In genomic region chr19:43568298-43568697, GRCm38 (mm10) we compare ENCODE assay signal across 18 mouse cellular contexts. TPM values are rescaled to one million over a fixed set of nuclear protein-coding genes. Genes with fewer than 3 reads are reported as not detected.
DNase-seq lines count a peak whose midpoint lies in the region; ATAC-seq and TF ChIP-seq lines count a peak whose summit lies in the region.
"Had no signal": no experiment of that assay in that cellular context is flagged by ENCODE, and none has a peak within 500 bp of the region (broad histone marks: within the 10 kb centered on the region; RNA-seq: fewer than 3 reads in every experiment).

No protein-coding gene starts in this region.

- no peak for ATAC-seq in CD4-positive, CD25-positive, alpha-beta regulatory T cell, adult 4 months
- ATAC-seq in liver, embryonic 14.5 days (ENCODE audit: insufficient read depth) = no peak
- no peak for ATAC-seq in hindbrain, embryonic 12.5 days (ENCODE audit: low FRiP score)
- ATAC-seq: midbrain, embryonic 13.5 days had no signal

- H3K27me3 ChIP-seq in liver, embryonic 14.5 days (ENCODE audit: control insufficient read depth, insufficient read depth, low read length) = peaks cover 22% of the 10 kb centered on the region
- H3K27me3 ChIP-seq in E14TG2a.4 (ENCODE audit: insufficient read depth, low read length) = peaks cover 41% of the 10 kb centered on the region
- H3K27me3 ChIP-seq in hindbrain, embryonic 12.5 days = peaks cover 43% of the 10 kb centered on the region

- H3K4me3 ChIP-seq in liver, embryonic 14.5 days (ENCODE audit: insufficient read depth in 1 of 2, low read depth in 2 of 2, low read length in 2 of 2) = no peak overlapping the region
- H3K4me3 ChIP-seq in E14TG2a.4 (replicated peaks; ENCODE audit: low read length) = no peak overlapping the region
- no peak overlapping the region for H3K4me3 ChIP-seq in hindbrain, embryonic 12.5 days
- H3K4me3 ChIP-seq: embryonic facial prominence, embryonic 12.5 days; forebrain, embryonic 10.5 days; hindbrain, embryonic 15.5 days; limb, embryonic 10.5 days; midbrain, embryonic 13.5 days; neural tube, embryonic 12.5 days had no signal

- TF ChIP-seq EP300 in liver, embryonic 14.5 days (IDR thresholded peaks at IDR 0.05; ENCODE audit: low read depth) = no peak

- no peaks in the 10 kb centered on the region for H3K36me3 ChIP-seq in liver, embryonic 14.5 days (replicated peaks; ENCODE audit: control insufficient read depth, insufficient read depth, low read depth)
- no peaks in the 10 kb centered on the region for H3K36me3 ChIP-seq in E14TG2a.4 (ENCODE audit: insufficient read depth, low read length)
- H3K36me3 ChIP-seq in hindbrain, embryonic 12.5 days = no peaks in the 10 kb centered on the region
- H3K36me3 ChIP-seq: embryonic facial prominence, embryonic 12.5 days; forebrain, embryonic 10.5 days; hindbrain, embryonic 15.5 days; limb, embryonic 10.5 days; midbrain, embryonic 13.5 days; neural tube, embryonic 12.5 days had no signal

- peak; percentile 10 for DNase-seq in CD4-positive, CD25-positive, alpha-beta regulatory T cell, adult 2 months (ENCODE audit: low read depth, low spot score)
- no peak for DNase-seq in liver, embryonic 14.5 days (ENCODE audit: low read depth in 3 of 3, low spot score in 3 of 3)
- DNase-seq in liver = no peak
- DNase-seq in brain, embryonic 14.5 days (ENCODE audit: low read depth) = no peak
- no peak for DNase-seq in spleen, adult 18-20 months
- DNase-seq: adrenal gland, adult 2 months; cerebellum, adult 9-11 months had no signal

- 0 out of 4 replicates have a peak, but pooled peaks cover 0 to 3% of the 10 kb centered on the region in 2 experiments for H3K4me1 ChIP-seq in liver, embryonic 14.5 days (replicated peaks; ENCODE audit: control insufficient read depth in 2 of 2, insufficient read depth in 2 of 2, low read length in 1 of 2)
- H3K4me1 ChIP-seq in E14TG2a.4 (replicated peaks; ENCODE audit: low read depth, low read length) = peaks cover 7% of the 10 kb centered on the region
- H3K4me1 ChIP-seq in hindbrain, embryonic 12.5 days = peaks cover 7% of the 10 kb centered on the region; the same call in 1 of the 2 replicates
- H3K4me1 ChIP-seq: embryonic facial prominence, embryonic 12.5 days; hindbrain, embryonic 15.5 days; neural tube, embryonic 12.5 days had no signal

- WGBS in liver, embryonic 14.5 days (ENCODE audit: insufficient replicate concordance) = 41% methylated on average over 9 of the region's 9 CpGs
- WGBS in hindbrain, embryonic 12.5 days = 51% methylated on average over 9 of the region's 9 CpGs

- H3K9me3 ChIP-seq in liver, embryonic 14.5 days (ENCODE audit: control insufficient read depth, low read length) = no peaks in the 10 kb centered on the region
- H3K9me3 ChIP-seq in E14TG2a.4 (ENCODE audit: low read length) = no peaks in the 10 kb centered on the region
- H3K9me3 ChIP-seq in hindbrain, embryonic 12.5 days (replicated peaks) = no peaks in the 10 kb centered on the region
- H3K9me3 ChIP-seq: embryonic facial prominence, embryonic 12.5 days; forebrain, embryonic 10.5 days; hindbrain, embryonic 15.5 days; limb, embryonic 10.5 days; midbrain, embryonic 13.5 days; neural tube, embryonic 12.5 days had no signal

- H3K4me2 ChIP-seq in liver, embryonic 14.5 days (ENCODE audit: low read depth) = no peak overlapping the region
- H3K4me2 ChIP-seq in hindbrain, embryonic 12.5 days (replicated peaks) = no peak overlapping the region
- H3K4me2 ChIP-seq: embryonic facial prominence, embryonic 12.5 days; hindbrain, embryonic 15.5 days; midbrain, embryonic 13.5 days; neural tube, embryonic 12.5 days had no signal

- H3K9ac ChIP-seq in liver, embryonic 14.5 days (replicated peaks) = no peak overlapping the region
- H3K9ac ChIP-seq in hindbrain, embryonic 12.5 days = no peak overlapping the region
- H3K9ac ChIP-seq: embryonic facial prominence, embryonic 12.5 days; hindbrain, embryonic 15.5 days; midbrain, embryonic 13.5 days; neural tube, embryonic 12.5 days had no signal

- H3K27ac ChIP-seq in liver, embryonic 14.5 days = no peak overlapping the region
- no peak overlapping the region for H3K27ac ChIP-seq in hindbrain, embryonic 12.5 days
- H3K27ac ChIP-seq: embryonic facial prominence, embryonic 12.5 days; forebrain, embryonic 10.5 days; hindbrain, embryonic 15.5 days; limb, embryonic 10.5 days; midbrain, embryonic 13.5 days; neural tube, embryonic 12.5 days had no signal

- 0 out of 2 replicates have a peak, but pooled peaks have one; percentile 14 for TF ChIP-seq CTCF in liver, embryonic 14.5 days (IDR thresholded peaks at IDR 0.05; ENCODE audit: low read depth)
- peak; percentile 41 for TF ChIP-seq CTCF in E14TG2a.4 (conservative IDR thresholded peaks at IDR 0.05; ENCODE audit: low read length)
- peak; percentile 36; the same call in 1 of the 2 replicates for TF ChIP-seq CTCF in brain, embryonic 14.5 days (IDR thresholded peaks at IDR 0.05; ENCODE audit: borderline replicate concordance, extremely low read depth, insufficient read depth, insufficient read length)

- TF ChIP-seq POLR2A in brain, embryonic 14.5 days (IDR thresholded peaks at IDR 0.05; ENCODE audit: borderline replicate concordance, extremely low read depth, insufficient read depth, insufficient read length, poor library complexity, severe bottlenecking) = no peak

RNA-seq across cellular contexts. Expression of gene Nkx2-3, which starts 43.8 kb away (rescaled TPM):
- polyA plus RNA-seq in CD4-positive, CD25-positive, alpha-beta regulatory T cell, adult 4 months (2017; shearing (Covaris generic)) = not detected
- polyA plus RNA-seq in liver, embryonic 14.5 days (2012; rRNA removed) = 0.07 and 0.11 TPM in 2 replicates
- 0.06 and 0.13 TPM in 2 replicates for polyA plus RNA-seq in liver, embryonic 14.5 days (2014; fragmentation: Nextera tagmentation; extraction: Ambion mirVana)
- 0.90 and 1.4 TPM in 2 replicates for polyA plus RNA-seq in brain, embryonic 14.5 days (2012; rRNA removed)
- polyA plus RNA-seq in hindbrain, embryonic 12.5 days (2016; fragmentation: Nextera tagmentation; extraction: Ambion mirVana) = 0.21 and 0.22 TPM in 2 replicates
- polyA plus RNA-seq: adrenal gland, adult 2 months; heart, postnatal 0 days; limb, embryonic 10.5 days; lung, embryonic 16.5 days; neural tube, embryonic 12.5 days had no signal

RNA-seq across cellular contexts. Expression of gene Got1, which starts 43.9 kb away (rescaled TPM):
- polyA plus RNA-seq in CD4-positive, CD25-positive, alpha-beta regulatory T cell, adult 4 months (2017; shearing (Covaris generic)) = 10 to 100 TPM; 40.4 to 50.6 TPM
- polyA plus RNA-seq in liver, embryonic 14.5 days (2012; rRNA removed) = 9.0 and 10.8 TPM in 2 replicates
- 11.6 and 11.7 TPM in 2 replicates for polyA plus RNA-seq in liver, embryonic 14.5 days (2014; fragmentation: Nextera tagmentation; extraction: Ambion mirVana)
- 63.1 and 66.7 TPM in 2 replicates for polyA plus RNA-seq in brain, embryonic 14.5 days (2012; rRNA removed)
- 54.9 and 58.5 TPM in 2 replicates for polyA plus RNA-seq in hindbrain, embryonic 12.5 days (2016; fragmentation: Nextera tagmentation; extraction: Ambion mirVana)
